Mouse (Mus musculus) duodenum, adult 2 months (tissue): Measurements from ENCODE around the gene Nup50. TPM values are rescaled to one million over a fixed set of nuclear protein-coding genes. Genes with fewer than 3 reads are reported as not detected.

Experiments
- polyA plus RNA-seq: library from polyadenylated mRNA; depleted of rRNA; stranded (reverse); fragments of >200 nt; gene quantifications from 2 replicates; pipeline ENCODE4 v1.2.3, GENCODE M21; 2012; ENCODE audit warnings: low replicate concordance; rRNA removed

Nup50 gene
- polyA plus RNA-seq, result 5.5 and 6.5 TPM in 2 replicates

DNA sequence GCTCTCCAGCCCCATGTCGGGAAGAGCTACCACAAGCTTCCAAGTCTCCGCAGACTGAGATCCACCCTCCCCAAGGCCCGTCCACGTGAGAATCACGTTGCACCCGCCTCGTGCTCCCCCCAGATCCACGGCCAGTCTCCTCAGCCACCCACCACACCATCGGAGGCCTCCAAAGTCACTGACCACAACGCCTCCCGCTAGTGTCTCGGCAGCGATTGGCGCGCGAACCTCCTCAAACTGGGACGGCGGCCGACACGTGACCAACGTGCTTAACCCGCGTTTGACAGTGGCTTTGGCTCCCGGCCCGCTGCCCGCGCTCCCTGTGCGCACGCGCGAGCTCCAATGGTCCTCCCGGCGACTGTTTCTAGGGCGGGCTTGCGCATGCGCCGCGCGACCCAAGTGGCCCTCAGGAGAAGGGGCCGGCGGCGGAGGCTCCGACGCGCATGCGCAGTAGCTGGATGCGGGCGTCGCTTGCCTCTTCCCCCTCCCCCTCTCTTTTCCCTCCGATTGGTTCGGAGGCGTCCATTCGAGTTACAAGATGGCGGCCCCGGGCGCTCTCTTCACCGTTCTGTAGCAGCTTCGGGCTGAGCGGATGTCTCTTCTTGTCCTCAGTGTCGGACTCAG, at the start of gene Nup50:
TSS of gene Nup50 (plus strand) at position 528 of the 624 bp plus-strand sequence.

DNA sequence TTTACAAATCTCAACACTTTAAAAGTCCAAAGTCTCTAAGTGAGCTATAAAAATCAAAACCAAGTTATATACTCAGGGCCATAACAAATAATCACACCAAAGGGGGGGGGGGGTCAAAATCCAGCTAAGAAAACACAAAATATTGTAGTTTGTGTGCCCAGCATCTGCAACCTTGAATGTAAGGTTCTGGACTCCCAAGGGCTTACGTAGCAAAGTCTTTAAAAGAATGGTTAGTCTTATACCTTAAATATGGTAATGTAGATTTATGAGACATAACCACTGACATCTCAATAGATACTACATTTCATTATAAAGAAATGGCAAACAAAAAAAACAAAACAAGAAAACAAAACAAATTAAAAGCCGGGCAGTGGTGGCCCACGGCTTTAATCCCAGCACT, 3.3 kb upstream of the Nup50 start, which contains the start of gene Gm29666:
TSS of gene Gm29666 (minus strand) at position 101 of the 400 bp plus-strand sequence.

DNA sequence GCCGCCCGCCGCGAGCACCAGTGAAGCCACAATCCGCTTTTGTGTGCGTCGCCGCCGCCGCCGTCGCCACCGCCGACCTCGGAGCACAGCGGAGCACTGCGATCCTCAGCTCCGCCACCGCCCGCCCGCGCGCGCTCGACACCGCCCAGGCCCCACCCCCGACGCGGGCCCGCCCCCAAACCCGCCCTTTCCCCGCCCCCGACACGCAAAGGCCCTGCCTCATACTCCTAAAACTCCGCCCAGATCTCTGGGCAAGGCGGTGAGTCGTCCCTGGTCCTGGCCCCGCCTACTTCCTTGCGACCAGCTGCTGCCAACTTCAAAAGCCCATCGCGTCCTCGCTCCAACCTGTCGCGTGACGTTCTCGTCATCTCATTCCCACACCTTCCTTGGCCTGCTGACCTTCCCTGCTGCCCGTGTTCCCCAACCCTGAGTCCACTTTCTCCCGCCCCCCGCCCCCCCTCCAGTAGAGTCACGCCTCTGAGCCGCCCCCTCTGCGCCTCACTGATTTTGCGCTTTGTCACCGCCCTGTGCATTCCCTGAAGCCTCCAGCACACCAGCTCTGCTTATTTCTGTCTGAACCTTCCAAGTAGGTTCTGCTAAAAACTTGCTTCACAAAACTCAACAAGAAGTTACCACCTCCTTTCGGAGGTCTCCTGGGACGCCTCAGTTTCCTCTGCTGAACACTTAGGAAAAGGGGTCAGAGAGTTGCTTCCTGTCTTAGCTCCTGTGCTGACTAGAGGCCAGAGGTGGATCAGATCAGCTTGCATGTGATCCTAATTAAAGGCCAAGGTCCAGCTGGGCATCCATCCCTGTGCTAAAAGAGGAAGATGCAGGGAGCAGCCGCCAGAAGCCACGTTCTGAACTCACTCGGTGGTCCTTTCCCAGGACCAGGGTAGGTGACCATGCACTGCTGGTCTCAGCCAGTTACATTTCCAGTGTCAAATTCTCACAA, 64.9 kb downstream of the Nup50 start, which contains the start of gene 5031439G07Rik:
TSS of gene 5031439G07Rik (minus strand) at position 678 of the 952 bp plus-strand sequence.

Other genes with a start within 250 kb of the Nup50 start
- 5.2 and 8.0 TPM in 2 replicates for gene Arhgap8, start 203.4 kb upstream of the Nup50 start, polyA plus RNA-seq
- gene Phf21b, start 67.4 kb upstream of the Nup50 start, polyA plus RNA-seq, result 3.1 and 6.2 TPM in 2 replicates
- gene Gm29666, start 3.4 kb upstream of the Nup50 start, polyA plus RNA-seq, result 0.09 and 0.19 TPM in 2 replicates
- gene 5031439G07Rik, start 65.1 kb downstream of the Nup50 start, polyA plus RNA-seq, result 8.8 and 12.1 TPM in 2 replicates
- 0.74 and 4.1 TPM in 2 replicates for gene Upk3a, start 93.7 kb downstream of the Nup50 start, polyA plus RNA-seq
- 1.4 and 8.6 TPM in 2 replicates for gene Fam118a, start 105.5 kb downstream of the Nup50 start, polyA plus RNA-seq
- gene Smc1b, start 208.6 kb downstream of the Nup50 start, polyA plus RNA-seq, result not detected in 2 replicates
- gene Ribc2, start 208.7 kb downstream of the Nup50 start, polyA plus RNA-seq, result not detected in 2 replicates